14 mouse cellular contexts compared by ENCODE assay signal in the genomic region with DNA sequence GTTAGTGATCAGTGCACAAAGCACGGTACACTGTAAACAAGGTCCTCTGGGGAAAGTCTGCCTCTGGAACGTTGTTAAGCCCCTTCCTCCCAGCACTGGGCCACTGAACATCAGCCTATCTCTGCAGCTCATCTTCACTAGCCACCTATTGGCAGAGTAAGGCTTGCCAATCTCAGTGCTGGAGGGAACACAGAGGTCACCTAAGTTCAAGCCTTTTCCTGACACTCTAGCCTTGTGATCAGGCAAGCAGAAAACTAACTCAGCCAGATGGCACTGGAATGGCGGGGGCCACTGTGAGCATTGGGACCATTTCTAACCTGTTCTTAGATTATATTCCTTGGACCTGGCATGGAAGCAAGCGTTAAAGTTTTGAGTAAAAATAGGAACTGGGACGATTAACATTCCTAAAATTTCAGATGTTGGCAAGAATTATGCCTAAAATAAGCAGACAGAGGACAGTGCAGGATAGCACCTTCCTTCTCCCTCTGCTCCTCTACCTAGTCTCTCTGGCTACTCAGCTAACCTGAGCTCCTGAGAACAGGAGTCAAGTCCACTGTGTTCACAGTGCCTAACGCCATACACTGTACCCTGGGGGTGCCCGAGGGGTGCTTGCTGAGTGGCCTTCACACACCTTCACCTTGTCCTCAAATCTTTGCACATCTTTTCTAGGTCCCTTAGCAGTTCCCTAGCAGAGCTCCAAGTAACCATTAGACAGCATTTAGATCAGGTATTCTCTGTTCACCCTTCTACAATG. TPM values are rescaled to one million over a fixed set of nuclear protein-coding genes. Genes with fewer than 3 reads are reported as not detected.
DNase-seq lines count a peak whose midpoint lies in the region; ATAC-seq and TF ChIP-seq lines count a peak whose summit lies in the region.
"Had no signal": no experiment of that assay in that cellular context is flagged by ENCODE, and none has a peak within 500 bp of the region (broad histone marks: within the 10 kb centered on the region; RNA-seq: fewer than 3 reads in every experiment).

No protein-coding gene starts in this region.

- WGBS in midbrain, embryonic 11.5 days = 63% methylated on average over 7 of the region's 7 CpGs
- WGBS in midbrain, postnatal 0 days = 64% methylated on average over 7 of the region's 7 CpGs
- WGBS in kidney, embryonic 14.5 days = 46% methylated on average over 7 of the region's 7 CpGs
- WGBS in hindbrain, postnatal 0 days = 57% methylated on average over 7 of the region's 7 CpGs

- no peaks in the 10 kb centered on the region for H3K36me3 ChIP-seq in midbrain, embryonic 11.5 days (ENCODE audit: control insufficient read depth, insufficient read depth, low read length)
- H3K36me3 ChIP-seq in midbrain, postnatal 0 days (ENCODE audit: insufficient read depth, low read length) = no peaks in the 10 kb centered on the region
- no peaks in the 10 kb centered on the region for H3K36me3 ChIP-seq in kidney, embryonic 14.5 days (ENCODE audit: control insufficient read depth, insufficient read depth, low read length)
- no peaks in the 10 kb centered on the region for H3K36me3 ChIP-seq in hindbrain, postnatal 0 days (ENCODE audit: insufficient read depth, low read length)
- H3K36me3 ChIP-seq: heart, embryonic 13.5 days; intestine, embryonic 15.5 days; lung, embryonic 15.5 days had no signal

- no peak overlapping the region for H3K4me2 ChIP-seq in midbrain, embryonic 11.5 days
- H3K4me2 ChIP-seq in midbrain, postnatal 0 days (ENCODE audit: low read depth, low read length, poor library complexity, severe bottlenecking) = no peak overlapping the region
- no peak overlapping the region for H3K4me2 ChIP-seq in kidney, embryonic 14.5 days (replicated peaks; ENCODE audit: low read depth, low read length)
- H3K4me2 ChIP-seq in hindbrain, postnatal 0 days (ENCODE audit: low read depth, low read length) = no peak overlapping the region
- H3K4me2 ChIP-seq: forebrain, embryonic 13.5 days; heart, embryonic 13.5 days; intestine, embryonic 15.5 days; lung, embryonic 15.5 days had no signal

- no peaks in the 10 kb centered on the region for H3K9me3 ChIP-seq in midbrain, embryonic 11.5 days (ENCODE audit: control insufficient read depth, low read length)
- H3K9me3 ChIP-seq in midbrain, postnatal 0 days (ENCODE audit: low read length) = no peaks in the 10 kb centered on the region
- no peaks in the 10 kb centered on the region for H3K9me3 ChIP-seq in kidney, embryonic 14.5 days (ENCODE audit: control insufficient read depth, low read length)
- H3K9me3 ChIP-seq in hindbrain, postnatal 0 days (ENCODE audit: low read length) = no peaks in the 10 kb centered on the region
- H3K9me3 ChIP-seq: forebrain, embryonic 13.5 days; heart, embryonic 13.5 days; intestine, embryonic 15.5 days; lung, embryonic 15.5 days had no signal

- peak; percentile 58 for ATAC-seq in frontal cortex, adult (ENCODE audit: low TSS enrichment)
- peak; percentile 54; the same call in 1 of the 2 replicates for ATAC-seq in midbrain, embryonic 11.5 days (ENCODE audit: low FRiP score)
- ATAC-seq in midbrain, postnatal 0 days (ENCODE audit: low FRiP score) = no peak
- peak; percentile 65; the same call in 1 of the 2 replicates for ATAC-seq in kidney, embryonic 14.5 days (ENCODE audit: low FRiP score, low TSS enrichment)
- no peak for ATAC-seq in hindbrain, postnatal 0 days
- ATAC-seq: CD4-positive, CD25-positive, alpha-beta regulatory T cell, adult 4 months; forebrain, embryonic 13.5 days; intestine, embryonic 15.5 days had no signal

- H3K4me1 ChIP-seq in midbrain, embryonic 11.5 days (ENCODE audit: control insufficient read depth, insufficient read depth, low read length) = peaks cover 4% of the 10 kb centered on the region; the same call in 1 of the 2 replicates
- no peaks in the 10 kb centered on the region for H3K4me1 ChIP-seq in midbrain, postnatal 0 days (ENCODE audit: insufficient read depth, low read length)
- H3K4me1 ChIP-seq in kidney, embryonic 14.5 days (ENCODE audit: control insufficient read depth, insufficient read depth, low read length) = peaks cover 42% of the 10 kb centered on the region
- H3K4me1 ChIP-seq in hindbrain, postnatal 0 days (ENCODE audit: insufficient read depth, low read length) = no peaks in the 10 kb centered on the region; the same call in 1 of the 2 replicates
- H3K4me1 ChIP-seq: forebrain, embryonic 13.5 days; lung, embryonic 15.5 days had no signal

- TF ChIP-seq CTCF in midbrain, postnatal 0 days (IDR thresholded peaks at IDR 0.05) = no peak
- TF ChIP-seq CTCF in hindbrain, postnatal 0 days (IDR thresholded peaks at IDR 0.05; ENCODE audit: low read depth) = no peak

- no peak overlapping the region for H3K27ac ChIP-seq in midbrain, embryonic 11.5 days (ENCODE audit: low read depth, low read length)
- no peak overlapping the region for H3K27ac ChIP-seq in midbrain, postnatal 0 days (ENCODE audit: low read depth, low read length)
- peak overlapping the region; percentile 55; the same call in 1 of the 2 replicates for H3K27ac ChIP-seq in kidney, embryonic 14.5 days (ENCODE audit: low read depth, low read length)
- no peak overlapping the region for H3K27ac ChIP-seq in hindbrain, postnatal 0 days
- H3K27ac ChIP-seq: forebrain, embryonic 13.5 days; heart, embryonic 13.5 days; intestine, embryonic 15.5 days; lung, embryonic 15.5 days had no signal

- no peak for DNase-seq in frontal cortex, postnatal 14 days (ENCODE audit: low spot score in 2 of 2)
- DNase-seq in midbrain, embryonic 11.5 days (ENCODE audit: low spot score, missing footprints) = peak; percentile 57
- no peak for DNase-seq in midbrain, postnatal 0 days (ENCODE audit: low spot score)
- DNase-seq in yolk sac, embryonic 10.5 days (ENCODE audit: low spot score) = peak; percentile 39
- no peak for DNase-seq in layer of hippocampus, postnatal 36 days
- no peak for DNase-seq in hindbrain, postnatal 0 days (ENCODE audit: low spot score)
- DNase-seq: cerebellum, postnatal 36 days had no signal

- H3K9ac ChIP-seq in midbrain, embryonic 11.5 days (ENCODE audit: low read length) = no peak overlapping the region
- H3K9ac ChIP-seq in midbrain, postnatal 0 days (replicated peaks; ENCODE audit: low read length, poor library complexity, severe bottlenecking) = no peak overlapping the region
- no peak overlapping the region for H3K9ac ChIP-seq in kidney, embryonic 14.5 days (ENCODE audit: low read depth, low read length)
- no peak overlapping the region for H3K9ac ChIP-seq in hindbrain, postnatal 0 days (replicated peaks; ENCODE audit: low read length)
- H3K9ac ChIP-seq: forebrain, embryonic 13.5 days; heart, embryonic 13.5 days; intestine, embryonic 15.5 days; lung, embryonic 15.5 days had no signal

- H3K4me3 ChIP-seq in midbrain, embryonic 11.5 days (ENCODE audit: low read depth, low read length) = no peak overlapping the region
- no peak overlapping the region for H3K4me3 ChIP-seq in midbrain, postnatal 0 days (ENCODE audit: low read depth, low read length)
- no peak overlapping the region for H3K4me3 ChIP-seq in kidney, embryonic 14.5 days (ENCODE audit: low read length)
- no peak overlapping the region for H3K4me3 ChIP-seq in hindbrain, postnatal 0 days (ENCODE audit: low read length)
- H3K4me3 ChIP-seq: forebrain, embryonic 13.5 days; heart, embryonic 13.5 days; intestine, embryonic 15.5 days; lung, embryonic 15.5 days had no signal

- no peaks in the 10 kb centered on the region for H3K27me3 ChIP-seq in midbrain, embryonic 11.5 days (ENCODE audit: control insufficient read depth, insufficient read depth, low read length)
- H3K27me3 ChIP-seq in midbrain, postnatal 0 days (ENCODE audit: insufficient read depth, low read length) = no peaks in the 10 kb centered on the region
- no peaks in the 10 kb centered on the region for H3K27me3 ChIP-seq in kidney, embryonic 14.5 days (ENCODE audit: control insufficient read depth, insufficient read depth, low read length)
- H3K27me3 ChIP-seq in hindbrain, postnatal 0 days (ENCODE audit: insufficient read depth, low read length) = no peaks in the 10 kb centered on the region
- H3K27me3 ChIP-seq: forebrain, embryonic 13.5 days; heart, embryonic 13.5 days; intestine, embryonic 15.5 days; lung, embryonic 15.5 days had no signal

RNA-seq across cellular contexts. Expression of a gene that starts 18.3 kb away (rescaled TPM):
- 5.2 and 6.4 TPM in 2 replicates for polyA plus RNA-seq in midbrain, embryonic 11.5 days (2014; fragmentation: Nextera tagmentation; extraction: Ambion mirVana)
- 11.1 and 11.5 TPM in 2 replicates for total RNA-seq in midbrain, postnatal 0 days (2014; rRNA removed)
- 2.3 and 2.7 TPM in 2 replicates for polyA plus RNA-seq in midbrain, postnatal 0 days (2015; fragmentation: Nextera tagmentation; extraction: Ambion mirVana)
- polyA plus RNA-seq in kidney, embryonic 14.5 days (2014; fragmentation: Nextera tagmentation; extraction: Ambion mirVana) = 9.0 and 17.1 TPM in 2 replicates
- total RNA-seq in layer of hippocampus, postnatal 36 days (2021) = 10 to 100 TPM in 1 of 2 experiments, 1 to 10 TPM in 1; 9.7 to 10.9 TPM
- 4.7 and 10.0 TPM in 2 replicates for total RNA-seq in hindbrain, postnatal 0 days (2014; rRNA removed)
- polyA plus RNA-seq in hindbrain, postnatal 0 days (2015; fragmentation: Nextera tagmentation; extraction: Ambion mirVana) = 3.0 and 3.2 TPM in 2 replicates

Comparison
In these comparisons a context has a peak if more than half of its experiments do, and no peak if none do; other contexts are left out.
1. ATAC-seq: peak in frontal cortex, adult (single experiment), midbrain, embryonic 11.5 days (single experiment) and kidney, embryonic 14.5 days (single experiment); none in midbrain, postnatal 0 days (single experiment) and hindbrain, postnatal 0 days (single experiment).
2. DNase-seq: peak in midbrain, embryonic 11.5 days (single experiment) and yolk sac, embryonic 10.5 days (single experiment); none in frontal cortex, postnatal 14 days (0 of 2), midbrain, postnatal 0 days (single experiment), layer of hippocampus, postnatal 36 days (0 of 2) and hindbrain, postnatal 0 days (single experiment).